Comparison of ENCODE assay signal across 16 mouse cellular contexts in genomic region chr16:18453846-18454245, GRCm38 (mm10). TPM values are rescaled to one million over a fixed set of nuclear protein-coding genes. Genes with fewer than 3 reads are reported as not detected.
DNase-seq lines count a peak whose midpoint lies in the region; ATAC-seq lines count a peak whose summit lies in the region.
"Had no signal": no experiment of that assay in that cellular context is flagged by ENCODE, and none has a peak within 500 bp of the region (broad histone marks: within the 10 kb centered on the region; RNA-seq: fewer than 3 reads in every experiment).

No protein-coding gene starts in this region.

- no peak for ATAC-seq in hindbrain, embryonic 11.5 days (ENCODE audit: low FRiP score)
- no peak for ATAC-seq in erythroid progenitor cell, adult 5-6 weeks (replicated peaks; ENCODE audit: low FRiP score, poor library complexity, severe bottlenecking)
- ATAC-seq: forebrain, embryonic 14.5 days; hindbrain, postnatal 0 days; Patski had no signal

- H3K27me3 ChIP-seq in hindbrain, embryonic 10.5 days (ENCODE audit: insufficient read depth, poor library complexity, severe bottlenecking) = peaks cover 45% of the 10 kb centered on the region
- no peaks in the 10 kb centered on the region for H3K27me3 ChIP-seq in hindbrain, embryonic 11.5 days (ENCODE audit: control insufficient read depth, insufficient read depth, low read length)
- peaks cover 39% of the 10 kb centered on the region for H3K27me3 ChIP-seq in embryonic facial prominence, embryonic 10.5 days (replicated peaks; ENCODE audit: low read depth, poor library complexity, severe bottlenecking)
- H3K27me3 ChIP-seq: lung, embryonic 15.5 days; Patski had no signal

- H3K4me2 ChIP-seq in hindbrain, embryonic 11.5 days (replicated peaks; ENCODE audit: low read depth, low read length) = no peak overlapping the region
- H3K4me2 ChIP-seq: embryonic facial prominence, embryonic 13.5 days; liver, embryonic 11.5 days; lung, embryonic 15.5 days had no signal

- 32% methylated on average over 5 of the region's 5 CpGs for WGBS in hindbrain, embryonic 10.5 days
- 41% methylated on average over 5 of the region's 5 CpGs for WGBS in hindbrain, embryonic 11.5 days
- WGBS in embryonic facial prominence, embryonic 10.5 days = 22% methylated on average over 5 of the region's 5 CpGs

- DNase-seq in hindbrain, embryonic 10.5 days (ENCODE audit: low spot score) = peak; percentile 64
- no peak for DNase-seq in hindbrain, embryonic 11.5 days (ENCODE audit: low spot score)
- DNase-seq in embryo, embryonic 10.5 days (ENCODE audit: low spot score) = peak; percentile 59
- peak; percentile 41 for DNase-seq in embryonic facial prominence, embryonic 10.5 days (ENCODE audit: low spot score)
- peak; percentile 16 to 51 for DNase-seq in kidney, postnatal 36 days
- no peak for DNase-seq in left cerebral cortex, adult 8-10 months (ENCODE audit: low spot score in 2 of 2)
- no peak for DNase-seq in c-Kit-positive CD71-positive TER-119-positive erythroid progenitor cells, embryonic 14.5 days (ENCODE audit: low spot score)
- DNase-seq: cerebellum, adult 8-10 months; thymus, postnatal 25 days had no signal

- no peak overlapping the region for H3K9ac ChIP-seq in hindbrain, embryonic 11.5 days (ENCODE audit: low read depth, low read length)
- H3K9ac ChIP-seq: embryonic facial prominence, embryonic 13.5 days; lung, embryonic 15.5 days had no signal

- peak overlapping the region; percentile 5 for H3K27ac ChIP-seq in hindbrain, embryonic 10.5 days
- H3K27ac ChIP-seq in hindbrain, embryonic 11.5 days (ENCODE audit: low read depth, low read length) = no peak overlapping the region
- H3K27ac ChIP-seq in embryonic facial prominence, embryonic 10.5 days (replicated peaks) = peak overlapping the region; percentile 57; the same call in 1 of the 2 replicates
- H3K27ac ChIP-seq: embryonic facial prominence, embryonic 13.5 days; hindbrain, postnatal 0 days; lung, embryonic 15.5 days had no signal

- H3K4me1 ChIP-seq in hindbrain, embryonic 10.5 days (replicated peaks) = peaks cover 48% of the 10 kb centered on the region
- H3K4me1 ChIP-seq in hindbrain, embryonic 11.5 days (replicated peaks; ENCODE audit: control insufficient read depth, insufficient read depth, low read length) = no peaks in the 10 kb centered on the region
- peaks cover 51% of the 10 kb centered on the region for H3K4me1 ChIP-seq in embryonic facial prominence, embryonic 10.5 days

- no peak overlapping the region for H3K4me3 ChIP-seq in hindbrain, embryonic 10.5 days
- H3K4me3 ChIP-seq in hindbrain, embryonic 11.5 days (ENCODE audit: low read depth, low read length) = no peak overlapping the region
- no peak overlapping the region for H3K4me3 ChIP-seq in embryonic facial prominence, embryonic 10.5 days
- H3K4me3 ChIP-seq: embryonic facial prominence, embryonic 13.5 days; lung, embryonic 15.5 days had no signal

- H3K36me3 ChIP-seq in hindbrain, embryonic 10.5 days = peaks cover 42% of the 10 kb centered on the region
- H3K36me3 ChIP-seq in hindbrain, embryonic 11.5 days (ENCODE audit: control insufficient read depth, insufficient read depth, low read length) = no peaks in the 10 kb centered on the region
- H3K36me3 ChIP-seq in embryonic facial prominence, embryonic 10.5 days (replicated peaks) = peaks cover 37% of the 10 kb centered on the region
- H3K36me3 ChIP-seq: lung, embryonic 15.5 days had no signal

- no peaks in the 10 kb centered on the region for H3K9me3 ChIP-seq in hindbrain, embryonic 10.5 days
- H3K9me3 ChIP-seq in hindbrain, embryonic 11.5 days (ENCODE audit: control insufficient read depth, low read length) = no peaks in the 10 kb centered on the region
- H3K9me3 ChIP-seq in embryonic facial prominence, embryonic 10.5 days = no peaks in the 10 kb centered on the region
- H3K9me3 ChIP-seq: embryonic facial prominence, embryonic 13.5 days; lung, embryonic 15.5 days had no signal

RNA-seq across cellular contexts. Expression of gene Comt, which starts 27.2 kb away (rescaled TPM):
- 62.5 and 67.9 TPM in 2 replicates for polyA plus RNA-seq in hindbrain, embryonic 10.5 days (2016; fragmentation: Nextera tagmentation; extraction: Ambion mirVana)
- polyA plus RNA-seq in hindbrain, embryonic 11.5 days (2014; fragmentation: Nextera tagmentation; extraction: Ambion mirVana) = 49.6 and 53.9 TPM in 2 replicates
- polyA plus RNA-seq in embryonic facial prominence, embryonic 10.5 days (2016; fragmentation: Nextera tagmentation; extraction: Ambion mirVana) = 56.2 and 58.4 TPM in 2 replicates
- total RNA-seq in erythroid progenitor cell, adult 5-6 weeks (2015; ENCODE audit: low replicate concordance) = 129 and 131 TPM in 2 replicates
- total RNA-seq in erythroid progenitor cell, adult 5-6 weeks (2017; ENCODE audit: low replicate concordance) = 66.4 and 67.4 TPM in 2 replicates
- 10 to 100 TPM; 92.9 to 97.2 (median 94.3) TPM for total RNA-seq in left cerebral cortex, adult 8-10 months (2022)

RNA-seq across cellular contexts. Expression of gene Txnrd2, which starts 27.7 kb away (rescaled TPM):
- 30.5 and 34.7 TPM in 2 replicates for polyA plus RNA-seq in hindbrain, embryonic 10.5 days (2016; fragmentation: Nextera tagmentation; extraction: Ambion mirVana)
- 22.2 and 23.8 TPM in 2 replicates for polyA plus RNA-seq in hindbrain, embryonic 11.5 days (2014; fragmentation: Nextera tagmentation; extraction: Ambion mirVana)
- 27.9 and 32.3 TPM in 2 replicates for polyA plus RNA-seq in embryonic facial prominence, embryonic 10.5 days (2016; fragmentation: Nextera tagmentation; extraction: Ambion mirVana)
- 117 and 217 TPM in 2 replicates for total RNA-seq in erythroid progenitor cell, adult 5-6 weeks (2015; ENCODE audit: low replicate concordance)
- 138 and 221 TPM in 2 replicates for total RNA-seq in erythroid progenitor cell, adult 5-6 weeks (2017; ENCODE audit: low replicate concordance)
- 10 to 100 TPM; 16.5 to 22.7 (median 19.1) TPM for total RNA-seq in left cerebral cortex, adult 8-10 months (2022)

RNA-seq across cellular contexts. Expression of gene Gnb1l, which starts 44.7 kb away (rescaled TPM):
- 16.8 and 19.5 TPM in 2 replicates for polyA plus RNA-seq in hindbrain, embryonic 10.5 days (2016; fragmentation: Nextera tagmentation; extraction: Ambion mirVana)
- polyA plus RNA-seq in hindbrain, embryonic 11.5 days (2014; fragmentation: Nextera tagmentation; extraction: Ambion mirVana) = 13.0 and 14.9 TPM in 2 replicates
- 17.9 and 19.1 TPM in 2 replicates for polyA plus RNA-seq in embryonic facial prominence, embryonic 10.5 days (2016; fragmentation: Nextera tagmentation; extraction: Ambion mirVana)
- total RNA-seq in erythroid progenitor cell, adult 5-6 weeks (2015; ENCODE audit: low replicate concordance) = 17.2 and 18.7 TPM in 2 replicates
- 1.2 TPM in 1 of 2 replicates, not detected in the other for total RNA-seq in erythroid progenitor cell, adult 5-6 weeks (2017; ENCODE audit: low replicate concordance)
- total RNA-seq in left cerebral cortex, adult 8-10 months (2022) = 1 to 10 TPM; 4.9 to 5.7 (median 5.3) TPM

RNA-seq across cellular contexts. Expression of gene Rtl10, which starts 44.9 kb away (rescaled TPM):
- 2.2 and 2.7 TPM in 2 replicates for polyA plus RNA-seq in hindbrain, embryonic 10.5 days (2016; fragmentation: Nextera tagmentation; extraction: Ambion mirVana)
- 1.8 and 3.0 TPM in 2 replicates for polyA plus RNA-seq in hindbrain, embryonic 11.5 days (2014; fragmentation: Nextera tagmentation; extraction: Ambion mirVana)
- 3.8 and 4.1 TPM in 2 replicates for polyA plus RNA-seq in embryonic facial prominence, embryonic 10.5 days (2016; fragmentation: Nextera tagmentation; extraction: Ambion mirVana)
- total RNA-seq in erythroid progenitor cell, adult 5-6 weeks (2015; ENCODE audit: low replicate concordance) = 2.9 and 5.0 TPM in 2 replicates
- 1.0 and 3.0 TPM in 2 replicates for total RNA-seq in erythroid progenitor cell, adult 5-6 weeks (2017; ENCODE audit: low replicate concordance)
- total RNA-seq in left cerebral cortex, adult 8-10 months (2022) = 1 to 10 TPM; 6.4 to 7.8 (median 7.6) TPM

Comparison
In these comparisons a context has a peak if more than half of its experiments do, and no peak if none do; other contexts are left out.
1. DNase-seq: peak in hindbrain, embryonic 10.5 days (single experiment), embryo, embryonic 10.5 days (single experiment), embryonic facial prominence, embryonic 10.5 days (single experiment) and kidney, postnatal 36 days (2 of 2); none in hindbrain, embryonic 11.5 days (single experiment), left cerebral cortex, adult 8-10 months (0 of 2) and c-Kit-positive CD71-positive TER-119-positive erythroid progenitor cells, embryonic 14.5 days (single experiment).